Mouse (Mus musculus): ENCODE measurements around the gene Wdfy2. TPM values are rescaled to one million over a fixed set of nuclear protein-coding genes. Genes with fewer than 3 reads are reported as not detected.

The Wdfy2 gene
- total and polyA plus RNA-seq, 2 experiments from 2014 or later = 4.3 to 19.6 TPM

DNA sequence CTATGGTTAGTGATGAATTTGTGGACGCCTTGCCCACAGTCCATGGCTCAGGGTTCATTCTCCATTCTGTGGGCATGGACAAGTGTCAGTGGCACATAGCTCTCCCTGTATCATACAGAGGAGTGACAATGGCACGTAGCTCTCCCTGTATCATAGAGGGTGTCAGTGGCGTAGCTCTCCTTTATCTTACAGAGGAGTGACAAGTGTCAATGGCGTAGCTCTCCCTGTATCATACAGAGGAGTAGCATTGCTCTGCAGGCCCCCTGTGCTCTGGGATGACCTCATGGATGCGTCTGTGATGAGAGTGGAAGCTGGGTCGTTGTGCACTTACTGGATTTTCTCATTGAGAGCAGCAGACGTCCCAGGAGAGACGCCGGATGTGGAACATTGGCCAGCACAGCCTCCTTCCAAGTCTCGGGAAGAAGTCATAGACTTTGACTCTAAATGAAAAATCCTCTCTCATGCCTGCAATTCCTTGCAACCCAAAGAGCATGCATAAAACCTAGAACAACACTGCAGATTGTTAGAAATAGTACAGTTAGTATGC is 79.1 kb downstream of the Wdfy2 start:
- Histone ChIP-seq H3K27me3 (ENCODE audit: insufficient read depth, low read length) (no peaks in the 10 kb centered on the region), H3K9ac (replicated peaks; ENCODE audit: low read length, poor library complexity, severe bottlenecking) (no peak overlapping the region), H3K36me3 (ENCODE audit: insufficient read depth, low read length) (no peaks in the 10 kb centered on the region), H3K4me3 (ENCODE audit: low read depth, low read length) (no peak overlapping the region), H3K4me1 (ENCODE audit: insufficient read depth, low read length) (no peaks in the 10 kb centered on the region), H3K9me3 (ENCODE audit: low read length) (no peaks in the 10 kb centered on the region), H3K4me2 (ENCODE audit: low read depth, low read length, poor library complexity, severe bottlenecking) (no peak overlapping the region), H3K27ac (ENCODE audit: low read depth, low read length) (no peak overlapping the region)
- ATAC-seq (ENCODE audit: low FRiP score) = no peak
- TF ChIP-seq CTCF (IDR thresholded peaks at IDR 0.05) = no peak
- DNase-seq (ENCODE audit: low spot score) = no peak
- 89% methylated on average over 10 of the region's 10 CpGs for WGBS

GRCm38 (mm10) chr14:62921401-62921800 is 83.9 kb downstream of the Wdfy2 start:
- no peaks in the 10 kb centered on the region for H3K9me3 ChIP-seq (ENCODE audit: low read length)
- no peak overlapping the region for H3K9ac ChIP-seq (replicated peaks; ENCODE audit: low read length, poor library complexity, severe bottlenecking)
- no peak overlapping the region for H3K4me2 ChIP-seq (ENCODE audit: low read depth, low read length, poor library complexity, severe bottlenecking)
- no peak overlapping the region for H3K4me3 ChIP-seq (ENCODE audit: low read depth, low read length)
- TF ChIP-seq CTCF (IDR thresholded peaks at IDR 0.05) = no peak
- no peak for ATAC-seq (ENCODE audit: low FRiP score)
- 87% methylated on average over 5 of the region's 5 CpGs for WGBS
- H3K36me3 ChIP-seq (ENCODE audit: insufficient read depth, low read length) = no peaks in the 10 kb centered on the region; the same call in 1 of the 2 replicates
- H3K4me1 ChIP-seq (ENCODE audit: insufficient read depth, low read length) = no peaks in the 10 kb centered on the region
- no peaks in the 10 kb centered on the region for H3K27me3 ChIP-seq (ENCODE audit: insufficient read depth, low read length)
- H3K27ac ChIP-seq (ENCODE audit: low read depth, low read length) = no peak overlapping the region
- no peak for DNase-seq (ENCODE audit: low spot score)

- no peak overlapping the region for H3K27ac ChIP-seq (ENCODE audit: low read depth, low read length)
- no peaks in the 10 kb centered on the region for H3K9me3 ChIP-seq (ENCODE audit: low read length)
- H3K4me1 ChIP-seq (ENCODE audit: insufficient read depth, low read length) = no peaks in the 10 kb centered on the region
- no peak overlapping the region for H3K4me3 ChIP-seq (ENCODE audit: low read depth, low read length)
- ATAC-seq (ENCODE audit: low FRiP score) (no peak), DNase-seq (ENCODE audit: low spot score) (no peak)
- no peak overlapping the region for H3K9ac ChIP-seq (replicated peaks; ENCODE audit: low read length, poor library complexity, severe bottlenecking)
- no peaks in the 10 kb centered on the region for H3K27me3 ChIP-seq (ENCODE audit: insufficient read depth, low read length)
- H3K4me2 ChIP-seq (ENCODE audit: low read depth, low read length, poor library complexity, severe bottlenecking) = no peak overlapping the region
- H3K36me3 ChIP-seq (ENCODE audit: insufficient read depth, low read length) = no peaks in the 10 kb centered on the region; the same call in 1 of the 2 replicates
- no peak for TF ChIP-seq CTCF (IDR thresholded peaks at IDR 0.05)
Measured at GRCm38 (mm10) chr14:62922637-62923036, 85.2 kb downstream of the Wdfy2 start.

- Histone ChIP-seq H3K36me3 (ENCODE audit: insufficient read depth, low read length) (no peaks in the 10 kb centered on the region; the same call in 1 of the 2 replicates), H3K9me3 (ENCODE audit: low read length) (no peaks in the 10 kb centered on the region), H3K4me1 (ENCODE audit: insufficient read depth, low read length) (no peaks in the 10 kb centered on the region), H3K9ac (replicated peaks; ENCODE audit: low read length, poor library complexity, severe bottlenecking) (no peak overlapping the region), H3K27ac (ENCODE audit: low read depth, low read length) (no peak overlapping the region), H3K27me3 (ENCODE audit: insufficient read depth, low read length) (no peaks in the 10 kb centered on the region), H3K4me3 (ENCODE audit: low read depth, low read length) (no peak overlapping the region), H3K4me2 (ENCODE audit: low read depth, low read length, poor library complexity, severe bottlenecking) (no peak overlapping the region)
- no peak for DNase-seq (ENCODE audit: low spot score)
- no peak for ATAC-seq (ENCODE audit: low FRiP score)
- TF ChIP-seq CTCF (IDR thresholded peaks at IDR 0.05) = peak; percentile 40
- 91% methylated on average over 4 of the region's 4 CpGs for WGBS
Measured at GRCm38 (mm10) chr14:62924800-62925199, 87.3 kb downstream of the Wdfy2 start.

GRCm38 (mm10) chr14:62928101-62928541 is 90.6 kb downstream of the Wdfy2 start:
- H3K27me3 ChIP-seq (ENCODE audit: insufficient read depth, low read length) = no peaks in the 10 kb centered on the region
- no peak overlapping the region for H3K27ac ChIP-seq (ENCODE audit: low read depth, low read length)
- no peak for TF ChIP-seq CTCF (IDR thresholded peaks at IDR 0.05)
- no peaks in the 10 kb centered on the region for H3K9me3 ChIP-seq (ENCODE audit: low read length)
- DNase-seq (ENCODE audit: low spot score) (no peak), ATAC-seq (ENCODE audit: low FRiP score) (no peak)
- no peak overlapping the region for H3K4me3 ChIP-seq (ENCODE audit: low read depth, low read length)
- H3K36me3 ChIP-seq (ENCODE audit: insufficient read depth, low read length) = peaks cover 6% of the 10 kb centered on the region; the same call in 1 of the 2 replicates
- no peak overlapping the region for H3K4me2 ChIP-seq (ENCODE audit: low read depth, low read length, poor library complexity, severe bottlenecking)
- H3K9ac ChIP-seq (replicated peaks; ENCODE audit: low read length, poor library complexity, severe bottlenecking) = no peak overlapping the region
- WGBS = 79% methylated on average over 5 of the region's 5 CpGs
- no peaks in the 10 kb centered on the region for H3K4me1 ChIP-seq (ENCODE audit: insufficient read depth, low read length)

DNA sequence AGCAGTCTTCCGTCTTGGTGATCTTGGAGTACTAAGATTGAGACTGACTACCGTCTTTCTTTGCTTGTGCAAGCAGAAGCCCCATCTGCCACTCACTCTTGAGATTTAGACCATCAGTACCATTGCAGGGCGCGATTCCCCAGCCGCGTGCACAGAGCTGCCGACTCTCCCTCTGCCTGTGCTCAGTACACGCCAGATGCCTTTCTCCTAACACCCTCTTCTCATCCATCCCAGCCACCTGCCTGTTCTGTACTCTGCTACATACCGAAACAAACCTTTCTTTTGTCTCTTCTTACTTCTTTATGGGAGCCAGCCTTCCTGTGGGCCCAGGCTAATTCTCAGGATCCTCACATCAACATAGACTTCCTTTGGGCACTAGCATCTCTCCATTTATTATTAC is 97.9 kb downstream of the Wdfy2 start:
- Histone ChIP-seq H3K4me3 (ENCODE audit: low read depth, low read length) (no peak overlapping the region), H3K9ac (replicated peaks; ENCODE audit: low read length, poor library complexity, severe bottlenecking) (no peak overlapping the region), H3K4me1 (ENCODE audit: insufficient read depth, low read length) (no peaks in the 10 kb centered on the region), H3K4me2 (ENCODE audit: low read depth, low read length, poor library complexity, severe bottlenecking) (no peak overlapping the region), H3K27ac (ENCODE audit: low read depth, low read length) (no peak overlapping the region), H3K27me3 (ENCODE audit: insufficient read depth, low read length) (no peaks in the 10 kb centered on the region), H3K9me3 (ENCODE audit: low read length) (0 out of 2 replicates have a peak, but pooled peaks cover 4% of the 10 kb centered on the region), H3K36me3 (ENCODE audit: insufficient read depth, low read length) (peaks cover 16% of the 10 kb centered on the region; the same call in 1 of the 2 replicates)
- DNase-seq (ENCODE audit: low spot score) (no peak), ATAC-seq (ENCODE audit: low FRiP score) (no peak)
- 92% methylated on average over 9 of the region's 9 CpGs for WGBS
- no peak for TF ChIP-seq CTCF (IDR thresholded peaks at IDR 0.05)
